Mouse (Mus musculus): ENCODE measurements around the gene Ube2l6.

DNA sequence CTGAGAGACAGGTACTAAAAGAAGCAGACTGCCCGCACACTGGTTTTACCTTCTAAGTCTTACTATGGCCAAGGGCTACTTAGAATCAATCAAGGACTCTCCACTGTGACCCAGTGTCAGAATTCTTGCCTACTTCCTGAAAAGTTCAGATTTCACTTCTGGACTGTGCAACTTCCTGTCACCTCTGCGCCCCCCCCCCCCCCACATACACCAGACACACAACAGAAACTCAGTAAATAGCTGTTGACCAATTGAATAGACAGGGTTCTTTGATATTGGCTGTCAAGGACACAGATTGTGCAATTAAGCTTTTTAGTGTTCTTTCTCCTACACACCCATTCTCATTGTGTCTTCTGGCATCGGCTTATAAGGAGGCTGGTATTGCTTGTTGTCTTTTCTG is 10.3 kb upstream of the Ube2l6 start:
- TF ChIP-seq CTCF (IDR thresholded peaks at IDR 0.05) (no peak), EP300 (IDR thresholded peaks at IDR 0.05) (no peak)

Measured in lung, postnatal 0 days (tissue).